Mouse (Mus musculus) MEL (cell line): ENCODE results near the gene Pold1.

ENCODE experiments used
- CTCF ChIP-seq, 3 experiments: IDR thresholded peaks in 2 of 3; conservative IDR thresholded peaks in 1 of 3; 2 replicates each; pipeline ENCODE4 v1.5.1; 2011 to 2012; ENCODE audit warnings: low read length in 3 of 3, low read depth in 2 of 3, mild to moderate bottlenecking in 2 of 3, improper control_type of control experiment in 1 of 3, inconsistent platforms in 1 of 3, mixed read lengths in 1 of 3, moderate library complexity in 1 of 3; ENCODE audit not compliant: control insufficient read depth in 1 of 3, insufficient read depth in 1 of 3, poor library complexity in 1 of 3, severe bottlenecking in 1 of 3
- EP300 ChIP-seq, 2 experiments: IDR thresholded peaks; 2 replicates each; pipeline ENCODE4 v1.6.1; 2011; ENCODE audit warnings: improper control_type of control experiment in 2 of 2, low read length in 2 of 2, low read depth in 1 of 2, mild to moderate bottlenecking in 1 of 2
- NRF1 ChIP-seq: IDR thresholded peaks from 2 replicates; pipeline ENCODE4 v1.6.1; 2014; ENCODE audit warnings: low read depth, mild to moderate bottlenecking, inconsistent platforms, low read length, improper control_type of control experiment, moderate library complexity; ENCODE audit not compliant: poor library complexity, insufficient read depth, severe bottlenecking
- TBP ChIP-seq: IDR thresholded peaks from 2 replicates; pipeline ENCODE4 v1.8.0; 2011; ENCODE audit warnings: low read depth, low read length, improper control_type of control experiment
- ZNF384 ChIP-seq: IDR thresholded peaks from 2 replicates; pipeline ENCODE4 v1.6.1; 2012; ENCODE audit warnings: low read depth, mild to moderate bottlenecking, inconsistent platforms, low read length, improper control_type of control experiment

DNA sequence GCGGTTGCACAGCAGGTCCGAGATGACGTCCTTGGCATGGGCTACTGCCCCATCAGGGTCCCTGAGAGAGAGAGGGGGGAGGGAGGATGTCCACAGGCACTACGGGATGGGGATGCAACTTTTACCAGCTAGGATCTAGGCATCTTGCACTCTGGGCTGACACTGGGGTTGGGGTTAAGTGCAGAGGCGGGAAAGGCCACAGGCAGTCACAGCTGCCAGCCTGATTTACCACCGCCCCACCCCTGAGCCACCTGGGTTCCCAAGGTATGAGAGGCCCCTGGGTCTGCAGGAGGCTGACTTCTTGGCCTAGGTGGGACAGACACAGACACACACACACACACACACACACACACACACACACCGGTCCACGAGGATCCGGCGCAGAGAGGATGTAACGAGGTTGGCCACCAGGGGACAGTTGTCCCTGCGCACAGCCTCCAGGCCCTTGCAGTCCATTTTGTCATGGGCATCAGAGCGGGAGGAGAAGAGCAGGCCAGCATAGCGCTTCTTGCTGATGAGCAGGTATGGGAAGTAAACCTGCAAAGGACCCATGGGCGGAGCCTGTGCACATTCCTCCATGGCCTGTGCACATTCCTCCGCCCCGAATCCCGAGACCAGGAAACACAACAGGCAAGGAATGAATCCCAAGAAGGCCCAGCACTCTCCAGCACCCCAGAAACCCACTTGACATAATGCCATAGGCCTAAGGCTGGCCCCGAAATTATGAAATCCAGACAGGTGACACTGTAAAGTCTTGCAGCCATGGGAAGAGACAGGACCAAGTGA is 13.8 kb downstream of the Pold1 start:
- peak in 1 of 3 experiments; percentile 5; a peak in 1 of 6 replicates for TF ChIP-seq CTCF (IDR thresholded peaks at IDR 0.05 in 2 of 3, conservative IDR thresholded peaks at IDR 0.05 in 1 of 3; ENCODE audit: control insufficient read depth in 1 of 3, insufficient read depth in 1 of 3, low read depth in 2 of 3, low read length in 3 of 3, poor library complexity in 1 of 3, severe bottlenecking in 1 of 3)
- TF ChIP-seq EP300 (IDR thresholded peaks at IDR 0.05; ENCODE audit: low read depth in 1 of 2, low read length in 2 of 2) = no peak
- no peak for TF ChIP-seq ZNF384
- TF ChIP-seq NRF1 = no peak
- TF ChIP-seq TBP = no peak
